Mouse (Mus musculus): Measurements from ENCODE around the gene Usp11. TPM values are rescaled to one million over a fixed set of nuclear protein-coding genes. Genes with fewer than 3 reads are reported as not detected.
A peak's percentile ranks its signal among the peaks of the same experiment; 100 is the strongest.
"Not testable (repeated sequence)": the region's sequence is repeated elsewhere in the genome, so short reads cannot be mapped to it uniquely, and the experiment has no call there.

Usp11 gene
- total and polyA plus RNA-seq, 2 experiments: 0.46 to 0.54 TPM

DNA sequence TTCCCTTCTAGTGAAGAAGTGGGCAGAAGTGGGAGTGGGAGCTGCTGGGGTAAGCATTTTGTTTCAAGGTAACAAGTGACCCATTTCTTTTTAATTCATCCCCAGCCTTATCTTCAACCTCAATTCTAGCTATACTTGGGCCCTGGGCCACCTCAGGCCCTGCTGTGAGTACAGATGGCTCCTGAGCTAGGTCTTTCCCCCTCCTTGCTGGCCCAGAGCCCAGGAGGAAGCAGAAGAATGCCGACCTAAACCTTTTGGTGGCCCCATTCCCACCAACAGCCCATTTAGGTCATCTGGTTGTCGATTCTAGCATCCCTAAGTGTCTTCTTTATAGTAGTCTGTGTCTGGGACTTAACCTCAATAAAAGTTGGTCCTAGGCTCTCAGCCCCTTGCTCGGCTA is 12.1 kb upstream of the Usp11 start:
- Histone ChIP-seq H3K36me3 (ENCODE audit: control insufficient read depth, insufficient read depth, low read length) (peaks cover 16% of the 10 kb centered on the region), H3K79me2 (ENCODE audit: control insufficient read depth, insufficient read depth, low read length) (peaks cover 12% of the 10 kb centered on the region; the same call in 1 of the 2 replicates), H3K9ac (ENCODE audit: low read depth, low read length) (no peak overlapping the region), H3K4me1 (ENCODE audit: control insufficient read depth, insufficient read depth, low read length) (peaks cover 3% of the 10 kb centered on the region), H3K27me3 (ENCODE audit: control insufficient read depth, insufficient read depth, low read length) (no peaks in the 10 kb centered on the region), H3K4me3 (ENCODE audit: insufficient read depth, low read depth, low read length) (no peak overlapping the region), H3K27ac (replicated peaks; ENCODE audit: insufficient read depth, low read depth, low read length) (no peak overlapping the region)
- 62% methylated on average over 3 of the region's 3 CpGs for WGBS
- TF ChIP-seq CTCF (IDR thresholded peaks at IDR 0.05; ENCODE audit: low read depth, low read length): no peak
- DNase-seq (ENCODE audit: extremely low read depth, low read depth, low spot score): no peak

- Histone ChIP-seq H3K4me3 (ENCODE audit: insufficient read depth, low read depth, low read length) (no peak overlapping the region), H3K9ac (ENCODE audit: low read depth, low read length) (no peak overlapping the region), H3K27ac (replicated peaks; ENCODE audit: insufficient read depth, low read depth, low read length) (no peak overlapping the region), H3K36me3 (ENCODE audit: control insufficient read depth, insufficient read depth, low read length) (peaks cover 23% of the 10 kb centered on the region), H3K4me1 (ENCODE audit: control insufficient read depth, insufficient read depth, low read length) (peaks cover 3% of the 10 kb centered on the region), H3K79me2 (ENCODE audit: control insufficient read depth, insufficient read depth, low read length) (peaks cover 12% of the 10 kb centered on the region; the same call in 1 of the 2 replicates), H3K27me3 (ENCODE audit: control insufficient read depth, insufficient read depth, low read length) (no peaks in the 10 kb centered on the region)
- no peak for TF ChIP-seq POLR2A (IDR thresholded peaks at IDR 0.05; ENCODE audit: extremely low read depth, insufficient read depth, low read length)
- no peak for TF ChIP-seq CTCF (IDR thresholded peaks at IDR 0.05; ENCODE audit: low read depth, low read length)
- WGBS: 91% methylated on average over 1 of the region's 1 CpGs
- DNase-seq (ENCODE audit: extremely low read depth, low read depth, low spot score): no peak
Observed at GRCm38 (mm10) chrX:20692616-20693015, 11.1 kb upstream of the Usp11 start.

DNA sequence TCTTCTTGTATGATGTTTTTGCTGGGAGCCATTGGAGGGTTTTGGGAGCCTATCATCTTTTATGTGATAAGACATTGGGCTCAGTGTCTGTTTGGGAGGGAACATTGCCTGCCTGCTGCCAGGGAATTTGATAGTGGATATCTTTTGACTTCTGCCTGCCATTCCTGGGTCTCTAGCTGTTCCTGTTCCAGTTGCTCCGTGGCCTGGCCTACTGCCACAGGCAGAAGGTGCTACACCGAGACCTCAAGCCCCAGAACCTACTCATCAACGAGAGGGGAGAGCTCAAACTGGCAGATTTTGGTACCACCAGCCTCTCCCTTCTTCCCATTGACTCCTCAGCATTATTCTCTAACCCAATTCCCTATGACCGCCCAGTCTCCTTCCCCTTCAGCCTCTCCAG is 7.9 kb upstream of the Usp11 start:
- WGBS: 91% methylated on average over 4 of the region's 4 CpGs
- Histone ChIP-seq H3K4me1 (ENCODE audit: control insufficient read depth, insufficient read depth, low read length) (no peaks in the 10 kb centered on the region; the same call in 1 of the 2 replicates), H3K9ac (ENCODE audit: low read depth, low read length) (no peak overlapping the region), H3K36me3 (ENCODE audit: control insufficient read depth, insufficient read depth, low read length) (peaks cover 26% of the 10 kb centered on the region), H3K4me3 (ENCODE audit: insufficient read depth, low read depth, low read length) (no peak overlapping the region), H3K79me2 (ENCODE audit: control insufficient read depth, insufficient read depth, low read length) (no peaks in the 10 kb centered on the region), H3K27me3 (ENCODE audit: control insufficient read depth, insufficient read depth, low read length) (no peaks in the 10 kb centered on the region), H3K27ac (replicated peaks; ENCODE audit: insufficient read depth, low read depth, low read length) (no peak overlapping the region)
- DNase-seq (ENCODE audit: extremely low read depth, low read depth, low spot score): no peak
- TF ChIP-seq CTCF (IDR thresholded peaks at IDR 0.05; ENCODE audit: low read depth, low read length) (no peak), POLR2A (IDR thresholded peaks at IDR 0.05; ENCODE audit: extremely low read depth, insufficient read depth, low read length) (no peak)

DNA sequence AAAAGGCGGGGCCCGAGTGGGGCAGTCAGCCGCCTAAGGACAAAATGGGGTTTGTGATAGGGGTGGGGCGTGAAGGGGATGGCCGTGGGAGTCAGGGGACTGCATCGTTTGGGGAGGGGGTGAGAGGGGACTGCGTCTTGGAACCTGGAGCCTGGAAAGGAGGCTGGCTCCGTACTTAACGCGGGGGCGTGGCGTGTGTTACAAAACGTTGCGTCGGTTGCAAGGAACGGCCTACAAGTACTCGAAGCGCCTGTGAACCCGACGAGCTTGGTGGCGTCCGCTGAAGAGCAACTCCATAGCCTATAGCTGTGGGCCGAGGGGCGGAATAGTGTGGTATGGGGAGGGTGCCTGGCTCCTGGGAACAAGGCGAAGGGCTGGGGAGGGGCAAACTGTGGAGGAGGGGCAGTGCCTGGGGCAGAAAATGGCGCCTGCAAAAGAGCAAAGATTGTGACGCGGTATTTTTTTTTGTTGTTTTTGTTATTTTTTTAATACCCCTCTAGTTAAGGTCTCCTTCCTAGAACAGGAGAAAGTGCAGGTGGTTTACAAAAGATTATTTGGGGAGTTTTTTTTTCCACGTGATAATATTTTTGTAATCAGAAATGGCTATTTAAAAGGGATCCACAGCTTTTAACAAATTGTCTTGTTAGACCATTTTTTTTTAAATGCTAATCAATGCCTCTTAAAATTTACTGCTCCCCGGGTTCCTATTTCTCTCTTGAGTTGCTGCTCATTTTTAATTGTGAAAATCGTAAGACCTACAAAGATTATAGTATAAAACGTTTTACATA is 783 bp downstream of the Usp11 start:
- H3K27me3 ChIP-seq (ENCODE audit: control insufficient read depth, insufficient read depth, low read length): no peaks in the 10 kb centered on the region
- H3K4me1 ChIP-seq (ENCODE audit: control insufficient read depth, insufficient read depth, low read length): no peaks in the 10 kb centered on the region; the same call in 1 of the 2 replicates
- H3K9ac ChIP-seq (ENCODE audit: low read depth, low read length): peak overlapping the region; percentile 96
- H3K27ac ChIP-seq (replicated peaks; ENCODE audit: insufficient read depth, low read depth, low read length): peak overlapping the region; percentile 92
- WGBS: 3% methylated on average over 31 of the region's 32 CpGs
- H3K36me3 ChIP-seq (ENCODE audit: control insufficient read depth, insufficient read depth, low read length): no peaks in the 10 kb centered on the region
- H3K79me2 ChIP-seq (ENCODE audit: control insufficient read depth, insufficient read depth, low read length): no peaks in the 10 kb centered on the region
- TF ChIP-seq POLR2A (IDR thresholded peaks at IDR 0.05; ENCODE audit: extremely low read depth, insufficient read depth, low read length): 0 out of 2 replicates have a peak, but pooled peaks have one; percentile 4
- no peak for TF ChIP-seq CTCF (IDR thresholded peaks at IDR 0.05; ENCODE audit: low read depth, low read length)
- peak; percentile 74 for DNase-seq (ENCODE audit: extremely low read depth, low read depth, low spot score)
- peak overlapping the region; percentile 100 for H3K4me3 ChIP-seq (ENCODE audit: insufficient read depth, low read depth, low read length)

- Histone ChIP-seq H3K9ac (ENCODE audit: low read depth, low read length) (no peak overlapping the region), H3K4me1 (ENCODE audit: control insufficient read depth, insufficient read depth, low read length) (no peaks in the 10 kb centered on the region; the same call in 1 of the 2 replicates), H3K36me3 (ENCODE audit: control insufficient read depth, insufficient read depth, low read length) (no peaks in the 10 kb centered on the region), H3K27me3 (ENCODE audit: control insufficient read depth, insufficient read depth, low read length) (no peaks in the 10 kb centered on the region), H3K27ac (replicated peaks; ENCODE audit: insufficient read depth, low read depth, low read length) (no peak overlapping the region), H3K4me3 (ENCODE audit: insufficient read depth, low read depth, low read length) (peak overlapping the region; percentile 100; the same call in 1 of the 2 replicates), H3K79me2 (ENCODE audit: control insufficient read depth, insufficient read depth, low read length) (no peaks in the 10 kb centered on the region)
- TF ChIP-seq POLR2A (IDR thresholded peaks at IDR 0.05; ENCODE audit: extremely low read depth, insufficient read depth, low read length): no peak
- no peak for TF ChIP-seq CTCF (IDR thresholded peaks at IDR 0.05; ENCODE audit: low read depth, low read length)
- WGBS: 9% methylated on average over 3 of the region's 3 CpGs
- no peak for DNase-seq (ENCODE audit: extremely low read depth, low read depth, low spot score)
Observed at GRCm38 (mm10) chrX:20705083-20705402, 1.3 kb downstream of the Usp11 start.

GRCm38 (mm10) chrX:20728681-20729080 is 25.0 kb downstream of the Usp11 start:
- no peaks in the 10 kb centered on the region for H3K36me3 ChIP-seq (ENCODE audit: control insufficient read depth, insufficient read depth, low read length)

GRCm38 (mm10) chrX:20730048-20730447 is 26.3 kb downstream of the Usp11 start:
- WGBS: 27% methylated on average over 10 of the region's 10 CpGs
- not testable (repeated sequence) for DNase-seq (ENCODE audit: extremely low read depth, low read depth, low spot score); H3K4me1 ChIP-seq (ENCODE audit: control insufficient read depth, insufficient read depth, low read length); H3K27me3 ChIP-seq (ENCODE audit: control insufficient read depth, insufficient read depth, low read length); H3K27ac ChIP-seq (replicated peaks; ENCODE audit: insufficient read depth, low read depth, low read length); H3K36me3 ChIP-seq (ENCODE audit: control insufficient read depth, insufficient read depth, low read length); H3K79me2 ChIP-seq (ENCODE audit: control insufficient read depth, insufficient read depth, low read length); H3K4me3 ChIP-seq (ENCODE audit: insufficient read depth, low read depth, low read length); H3K9ac ChIP-seq (ENCODE audit: low read depth, low read length)

More at GRCm38 (mm10) chrX:20728681-20729080, 25.0 kb downstream of the Usp11 start:
- Histone ChIP-seq H3K27me3 (ENCODE audit: control insufficient read depth, insufficient read depth, low read length) (no peaks in the 10 kb centered on the region), H3K79me2 (ENCODE audit: control insufficient read depth, insufficient read depth, low read length) (no peaks in the 10 kb centered on the region), H3K9ac (ENCODE audit: low read depth, low read length) (no peak overlapping the region), H3K4me1 (ENCODE audit: control insufficient read depth, insufficient read depth, low read length) (no peaks in the 10 kb centered on the region), H3K27ac (replicated peaks; ENCODE audit: insufficient read depth, low read depth, low read length) (no peak overlapping the region), H3K4me3 (ENCODE audit: insufficient read depth, low read depth, low read length) (no peak overlapping the region)
- no peak for DNase-seq (ENCODE audit: extremely low read depth, low read depth, low spot score)
- WGBS: 90% methylated on average over 5 of the region's 5 CpGs
- no peak for TF ChIP-seq CTCF (IDR thresholded peaks at IDR 0.05; ENCODE audit: low read depth, low read length)
- no peak for TF ChIP-seq POLR2A (IDR thresholded peaks at IDR 0.05; ENCODE audit: extremely low read depth, insufficient read depth, low read length)

Data from liver, adult 2 months (tissue).